Mouse (Mus musculus): ENCODE results near the gene Rap1b. TPM values are rescaled to one million over a fixed set of nuclear protein-coding genes. Genes with fewer than 3 reads are reported as not detected.

The Rap1b gene
- polyA plus RNA-seq, 1 experiment from 2014 or later: 161 TPM

Other genes starting within 250 kb of the Rap1b start
- 31.3 and 31.5 TPM in 2 replicates for gene Cpm, start 216.5 kb downstream of the Rap1b start, polyA plus RNA-seq (2015; fragmentation: Nextera tagmentation; extraction: Ambion mirVana)
- gene Mdm2, start 135.3 kb downstream of the Rap1b start, polyA plus RNA-seq (2015; fragmentation: Nextera tagmentation; extraction: Ambion mirVana): 47.4 and 49.7 TPM in 2 replicates
- 14.8 and 15.0 TPM in 2 replicates for gene Slc35e3, start 99.7 kb downstream of the Rap1b start, polyA plus RNA-seq (2015; fragmentation: Nextera tagmentation; extraction: Ambion mirVana)
- 65.3 and 69.0 TPM in 2 replicates for gene Nup107, start 53.3 kb downstream of the Rap1b start, polyA plus RNA-seq (2015; fragmentation: Nextera tagmentation; extraction: Ambion mirVana)

Measured in kidney, embryonic 15.5 days (tissue).